In the genomic region with DNA sequence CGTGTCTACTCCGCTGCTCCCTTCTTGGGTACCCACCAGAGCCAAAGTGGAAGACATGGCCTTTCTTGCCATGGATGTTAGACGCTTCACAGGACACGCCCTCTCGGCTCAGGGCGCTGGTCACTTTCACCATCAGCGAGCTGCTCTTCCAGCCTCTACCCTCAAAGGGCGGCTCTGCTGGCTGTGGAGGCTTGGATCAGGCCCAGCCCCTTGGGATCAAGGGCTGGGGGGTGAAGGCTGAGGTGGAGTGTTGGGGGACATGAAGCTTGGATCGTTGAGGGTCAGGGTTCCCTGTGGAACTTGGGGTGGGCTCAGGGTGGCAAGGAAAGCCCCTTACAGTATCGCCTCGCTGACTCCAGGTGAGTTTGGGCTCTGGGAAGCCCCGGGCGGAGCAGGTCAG, we compare ENCODE assay signal across 34 mouse cellular contexts. TPM values are rescaled to one million over a fixed set of nuclear protein-coding genes. Genes with fewer than 3 reads are reported as not detected.
"Had no signal": no experiment of that assay in that cellular context is flagged by ENCODE, and none has a peak within 500 bp of the region (broad histone marks: within the 10 kb centered on the region; RNA-seq: fewer than 3 reads in every experiment).

No protein-coding gene starts in this region.

- H3K4me1 ChIP-seq: hindbrain, embryonic 12.5 days; hindbrain, embryonic 15.5 days; limb, embryonic 13.5 days had no signal

- H3K9ac ChIP-seq: forebrain, postnatal 0 days; heart, embryonic 15.5 days; hindbrain, embryonic 12.5 days; hindbrain, embryonic 15.5 days; kidney, embryonic 15.5 days; limb, embryonic 13.5 days; limb, embryonic 15.5 days; liver, embryonic 12.5 days; liver, embryonic 14.5 days had no signal

- H3K9me3 ChIP-seq: heart, embryonic 15.5 days; hindbrain, embryonic 10.5 days; hindbrain, embryonic 12.5 days; hindbrain, embryonic 15.5 days; kidney, embryonic 15.5 days; limb, embryonic 13.5 days; limb, embryonic 15.5 days; liver, embryonic 12.5 days had no signal

- H3K4me2 ChIP-seq: heart, embryonic 15.5 days; hindbrain, embryonic 12.5 days; hindbrain, embryonic 15.5 days; kidney, embryonic 15.5 days; limb, embryonic 13.5 days; limb, embryonic 15.5 days; liver, embryonic 12.5 days had no signal

- H3K36me3 ChIP-seq: hindbrain, embryonic 12.5 days; hindbrain, embryonic 15.5 days; liver, embryonic 12.5 days had no signal

- DNase-seq: forebrain, postnatal 0 days; gastrocnemius, postnatal 25 days; heart, postnatal 14 days; heart, postnatal 4 days; kidney, adult 11 months; kidney, adult 2 months; kidney, adult 9 months; kidney, postnatal 14 days; kidney, postnatal 36 days; layer of hippocampus, adult 9-11 months; layer of hippocampus, postnatal 36 days; left cerebral cortex, postnatal 4 days; lung, adult 18-20 months had no signal

- ATAC-seq: forebrain, postnatal 0 days; hindbrain, postnatal 0 days; intestine, embryonic 16.5 days; liver, embryonic 12.5 days had no signal

- H3K4me3 ChIP-seq: heart, embryonic 15.5 days; hindbrain, embryonic 10.5 days; hindbrain, embryonic 12.5 days; hindbrain, embryonic 15.5 days; kidney, embryonic 15.5 days; limb, embryonic 13.5 days; limb, embryonic 15.5 days; liver, embryonic 12.5 days had no signal

- H3K27ac ChIP-seq: heart, embryonic 15.5 days; hindbrain, embryonic 10.5 days; hindbrain, embryonic 12.5 days; hindbrain, embryonic 15.5 days; hindbrain, postnatal 0 days; kidney, embryonic 15.5 days; kidney, postnatal 0 days; limb, embryonic 13.5 days; limb, embryonic 15.5 days; liver, embryonic 12.5 days; liver, embryonic 14.5 days had no signal

- H3K27me3 ChIP-seq: heart, embryonic 15.5 days; hindbrain, embryonic 12.5 days; hindbrain, embryonic 15.5 days; kidney, embryonic 15.5 days; limb, embryonic 13.5 days; limb, embryonic 15.5 days had no signal

RNA-seq across cellular contexts. Expression of gene Bcam, which starts 12.2 kb away (rescaled TPM):
- total RNA-seq: granulocyte monocyte progenitor cell, adult 5-6 weeks had no signal

RNA-seq across cellular contexts. Expression of gene Cblc, which starts 38.0 kb away (rescaled TPM):
- total RNA-seq: gastrocnemius, adult 8-10 months; gastrocnemius, postnatal 25 days; granulocyte monocyte progenitor cell, adult 5-6 weeks; heart, postnatal 14 days; heart, postnatal 4 days; hindbrain, postnatal 0 days; layer of hippocampus, adult 18-20 months; layer of hippocampus, adult 8-10 months; layer of hippocampus, postnatal 14 days; layer of hippocampus, postnatal 36 days; left cerebral cortex, adult 18-20 months; left cerebral cortex, adult 8-10 months; left cerebral cortex, postnatal 10 days; left cerebral cortex, postnatal 25 days had no signal
- polyA plus RNA-seq: hindbrain, embryonic 15.5 days had no signal
